In genomic region chr13:24799378-24799777, GRCm38 (mm10) we compare ENCODE assay signal across 8 mouse cellular contexts. TPM values are rescaled to one million over a fixed set of nuclear protein-coding genes. Genes with fewer than 3 reads are reported as not detected.
DNase-seq lines count a peak whose midpoint lies in the region; ATAC-seq lines count a peak whose summit lies in the region.

No protein-coding gene starts in this region.

- H3K27ac ChIP-seq in heart, embryonic 10.5 days, result peak overlapping the region; percentile 99; the same call in 1 of the 2 replicates
- H3K27ac ChIP-seq in brown adipose tissue, adult 24 weeks (replicated peaks; ENCODE audit: low read depth, low read length), result peak overlapping the region; percentile 94; the same call in 1 of the 2 replicates
- H3K27ac ChIP-seq in hindbrain, embryonic 10.5 days, result peak overlapping the region; percentile 99; the same call in 1 of the 2 replicates
- H3K27ac ChIP-seq in midbrain, embryonic 11.5 days (ENCODE audit: low read depth, low read length), result no peak overlapping the region

- no peaks in the 10 kb centered on the region for H3K36me3 ChIP-seq in heart, embryonic 10.5 days
- no peaks in the 10 kb centered on the region for H3K36me3 ChIP-seq in hindbrain, embryonic 10.5 days
- no peaks in the 10 kb centered on the region for H3K36me3 ChIP-seq in midbrain, embryonic 11.5 days (ENCODE audit: control insufficient read depth, insufficient read depth, low read length)

- H3K4me2 ChIP-seq in midbrain, embryonic 11.5 days, result peak overlapping the region; percentile 67; the same call in 1 of the 2 replicates

- H3K4me3 ChIP-seq in heart, embryonic 10.5 days, result peak overlapping the region; percentile 100
- peak overlapping the region; percentile 64; the same call in 1 of the 2 replicates for H3K4me3 ChIP-seq in brown adipose tissue, adult 24 weeks (ENCODE audit: insufficient read depth, low read depth, low read length)
- peak overlapping the region; percentile 97 for H3K4me3 ChIP-seq in hindbrain, embryonic 10.5 days
- no peak overlapping the region; the same call in 1 of the 2 replicates for H3K4me3 ChIP-seq in midbrain, embryonic 11.5 days (ENCODE audit: low read depth, low read length)

- H3K9ac ChIP-seq in midbrain, embryonic 11.5 days (ENCODE audit: low read length), result peak overlapping the region; percentile 31; the same call in 1 of the 2 replicates

- H3K9me3 ChIP-seq in heart, embryonic 10.5 days, result no peaks in the 10 kb centered on the region
- no peaks in the 10 kb centered on the region for H3K9me3 ChIP-seq in hindbrain, embryonic 10.5 days
- H3K9me3 ChIP-seq in midbrain, embryonic 11.5 days (ENCODE audit: control insufficient read depth, low read length), result no peaks in the 10 kb centered on the region

- intact Hi-C loops in heart, postnatal 25 days (cut with DNase I), result no loop called here

- peaks cover 10% of the 10 kb centered on the region; the same call in 1 of the 2 replicates for H3K4me1 ChIP-seq in heart, embryonic 10.5 days
- H3K4me1 ChIP-seq in brown adipose tissue, adult 24 weeks (ENCODE audit: control insufficient read depth, insufficient read depth, insufficient read length, low read length), result no peaks in the 10 kb centered on the region
- H3K4me1 ChIP-seq in hindbrain, embryonic 10.5 days (replicated peaks), result peaks cover 26% of the 10 kb centered on the region
- H3K4me1 ChIP-seq in midbrain, embryonic 11.5 days (ENCODE audit: control insufficient read depth, insufficient read depth, low read length), result peaks cover 12% of the 10 kb centered on the region

- no peaks in the 10 kb centered on the region for H3K27me3 ChIP-seq in heart, embryonic 10.5 days (ENCODE audit: insufficient read depth, poor library complexity, severe bottlenecking)
- no peaks in the 10 kb centered on the region for H3K27me3 ChIP-seq in hindbrain, embryonic 10.5 days (ENCODE audit: insufficient read depth, poor library complexity, severe bottlenecking)
- no peaks in the 10 kb centered on the region for H3K27me3 ChIP-seq in midbrain, embryonic 11.5 days (ENCODE audit: control insufficient read depth, insufficient read depth, low read length)

- WGBS in heart, embryonic 10.5 days, result 61% methylated on average over 5 of the region's 5 CpGs
- 75% methylated on average over 5 of the region's 5 CpGs for WGBS in hindbrain, embryonic 10.5 days
- 78% methylated on average over 5 of the region's 5 CpGs for WGBS in midbrain, embryonic 11.5 days

- DNase-seq in heart, embryonic 10.5 days (ENCODE audit: low spot score), result no peak
- no peak for DNase-seq in heart, postnatal 25 days (ENCODE audit: low spot score)
- DNase-seq in hindbrain, embryonic 10.5 days (ENCODE audit: low spot score), result no peak
- DNase-seq in midbrain, embryonic 11.5 days (ENCODE audit: low spot score, missing footprints), result no peak
- DNase-seq in natural killer cell, adult 2 months (ENCODE audit: low spot score in 2 of 2), result no peak
- DNase-seq in layer of hippocampus, postnatal 10 days (ENCODE audit: low spot score in 2 of 2), result no peak
- DNase-seq in layer of hippocampus, adult 9-11 months, result no peak

- no peak for ATAC-seq in midbrain, embryonic 11.5 days (ENCODE audit: low FRiP score)

RNA-seq across cellular contexts. Expression of gene BC005537, which starts 2.1 kb away (rescaled TPM):
- 8.0 and 10.4 TPM in 2 replicates for polyA plus RNA-seq in heart, embryonic 10.5 days (2016; fragmentation: Nextera tagmentation; extraction: Ambion mirVana)
- total RNA-seq in heart, postnatal 25 days (2021), result 100 to 1,000 TPM; 120 to 132 TPM
- 60.6 and 80.2 TPM in 2 replicates for polyA plus RNA-seq in brown adipose tissue, adult 24 weeks (2012; ENCODE audit: insufficient read depth, insufficient read length, missing spikeins)
- polyA plus RNA-seq in hindbrain, embryonic 10.5 days (2016; fragmentation: Nextera tagmentation; extraction: Ambion mirVana), result 10.4 and 10.9 TPM in 2 replicates
- polyA plus RNA-seq in midbrain, embryonic 11.5 days (2014; fragmentation: Nextera tagmentation; extraction: Ambion mirVana), result 25.0 and 26.1 TPM in 2 replicates
- total RNA-seq in layer of hippocampus, postnatal 10 days (2021), result 100 to 1,000 TPM; 212 to 224 TPM

RNA-seq across cellular contexts. Expression of gene Acot13, which starts 32.0 kb away (rescaled TPM):
- polyA plus RNA-seq in heart, embryonic 10.5 days (2016; fragmentation: Nextera tagmentation; extraction: Ambion mirVana), result 116 and 174 TPM in 2 replicates
- 100 to 1,000 TPM; 422 to 431 TPM for total RNA-seq in heart, postnatal 25 days (2021)
- polyA plus RNA-seq in brown adipose tissue, adult 24 weeks (2012; ENCODE audit: insufficient read depth, insufficient read length, missing spikeins), result 452 and 487 TPM in 2 replicates
- polyA plus RNA-seq in hindbrain, embryonic 10.5 days (2016; fragmentation: Nextera tagmentation; extraction: Ambion mirVana), result 56.5 and 62.3 TPM in 2 replicates
- polyA plus RNA-seq in midbrain, embryonic 11.5 days (2014; fragmentation: Nextera tagmentation; extraction: Ambion mirVana), result 53.5 and 58.8 TPM in 2 replicates
- 10 to 100 TPM; 58.7 to 66.6 TPM for total RNA-seq in layer of hippocampus, postnatal 10 days (2021)

RNA-seq across cellular contexts. Expression of gene Tdp2, which starts 32.1 kb away (rescaled TPM):
- polyA plus RNA-seq in heart, embryonic 10.5 days (2016; fragmentation: Nextera tagmentation; extraction: Ambion mirVana), result 39.7 and 57.2 TPM in 2 replicates
- 10 to 100 TPM; 12.9 to 15.5 TPM for total RNA-seq in heart, postnatal 25 days (2021)
- polyA plus RNA-seq in brown adipose tissue, adult 24 weeks (2012; ENCODE audit: insufficient read depth, insufficient read length, missing spikeins), result 16.2 and 19.9 TPM in 2 replicates
- polyA plus RNA-seq in hindbrain, embryonic 10.5 days (2016; fragmentation: Nextera tagmentation; extraction: Ambion mirVana), result 64.4 and 74.7 TPM in 2 replicates
- 79.6 and 80.9 TPM in 2 replicates for polyA plus RNA-seq in midbrain, embryonic 11.5 days (2014; fragmentation: Nextera tagmentation; extraction: Ambion mirVana)
- 10 to 100 TPM; 25.1 to 26.2 TPM for total RNA-seq in layer of hippocampus, postnatal 10 days (2021)

RNA-seq across cellular contexts. Expression of gene Gmnn, which starts 37.7 kb away (rescaled TPM):
- 126 and 136 TPM in 2 replicates for polyA plus RNA-seq in heart, embryonic 10.5 days (2016; fragmentation: Nextera tagmentation; extraction: Ambion mirVana)
- total RNA-seq in heart, postnatal 25 days (2021), result 10 to 100 TPM; 38.7 to 42.9 TPM
- polyA plus RNA-seq in brown adipose tissue, adult 24 weeks (2012; ENCODE audit: insufficient read depth, insufficient read length, missing spikeins), result 52.2 and 53.3 TPM in 2 replicates
- polyA plus RNA-seq in hindbrain, embryonic 10.5 days (2016; fragmentation: Nextera tagmentation; extraction: Ambion mirVana), result 134 and 184 TPM in 2 replicates
- polyA plus RNA-seq in midbrain, embryonic 11.5 days (2014; fragmentation: Nextera tagmentation; extraction: Ambion mirVana), result 145 and 152 TPM in 2 replicates
- total RNA-seq in layer of hippocampus, postnatal 10 days (2021), result 1 to 10 TPM; 2.4 to 2.5 TPM

RNA-seq across cellular contexts. Expression of gene D130043K22Rik, which starts 45.6 kb away (rescaled TPM):
- polyA plus RNA-seq in heart, embryonic 10.5 days (2016; fragmentation: Nextera tagmentation; extraction: Ambion mirVana), result 0.14 and 0.15 TPM in 2 replicates
- total RNA-seq in heart, postnatal 25 days (2021), result not detected
- polyA plus RNA-seq in brown adipose tissue, adult 24 weeks (2012; ENCODE audit: insufficient read depth, insufficient read length, missing spikeins), result not detected in 2 replicates
- 0.60 and 0.78 TPM in 2 replicates for polyA plus RNA-seq in hindbrain, embryonic 10.5 days (2016; fragmentation: Nextera tagmentation; extraction: Ambion mirVana)
- polyA plus RNA-seq in midbrain, embryonic 11.5 days (2014; fragmentation: Nextera tagmentation; extraction: Ambion mirVana), result 0.58 and 1.1 TPM in 2 replicates
- total RNA-seq in layer of hippocampus, postnatal 10 days (2021), result 10 to 100 TPM; 28.2 to 31.4 TPM
